Mouse (Mus musculus) lung, adult 2 months (tissue): Measurements from ENCODE around the gene Il4ra.

Source experiments
- CTCF ChIP-seq: fragments of 200-500 bp; IDR thresholded peaks from 2 replicates; pipeline ENCODE4 v1.5.1; 2011; ENCODE audit warnings: mild to moderate bottlenecking, low read length, control low read depth; ENCODE audit not compliant: insufficient read depth
- POLR2A ChIP-seq: fragments of 200-500 bp; IDR thresholded peaks from 2 replicates; pipeline ENCODE4 v1.6.1; 2011; ENCODE audit warnings: low read depth, mild to moderate bottlenecking, control low read depth, low read length, borderline replicate concordance; ENCODE audit errors: extremely low read depth

GRCm38 (mm10) chr7:125618016-125618415 lies 66.1 kb downstream of the Il4ra start:
- TF ChIP-seq POLR2A = no peak
- TF ChIP-seq CTCF = no peak
